Mouse (Mus musculus) neural tube, embryonic 14.5 days (tissue): ENCODE data around the gene Sptssb. TPM values are rescaled to one million over a fixed set of nuclear protein-coding genes. Genes with fewer than 3 reads are reported as not detected.
A peak's percentile ranks its signal among the peaks of the same experiment; 100 is the strongest.

Source experiments
- ATAC-seq: fragments of 200-750 bp; cut with Nextera tagmentation; 2 replicates; pipeline ENCODE4 v1.8.0; 2017; ENCODE audit warnings: low read depth, mild to moderate bottlenecking, moderate TSS enrichment, moderate library complexity
- H3K27ac ChIP-seq: fragments of 300-500 bp; sonication (generic); 2 replicates; pipeline ENCODE4 v1.5.1; 2014; ENCODE audit warnings: low read depth, mild to moderate bottlenecking, control low read depth, low read length, moderate library complexity, mixed read lengths
- H3K27me3 ChIP-seq: fragments of 300-500 bp; sonication (generic); 2 replicates; pipeline ENCODE4 v1.6.1; 2014; ENCODE audit warnings: low read length; ENCODE audit not compliant: control insufficient read depth, insufficient read depth
- H3K36me3 ChIP-seq: fragments of 300-500 bp; sonication (generic); 2 replicates; pipeline ENCODE4 v1.6.1; 2014; ENCODE audit warnings: low read length, mixed read lengths; ENCODE audit not compliant: control insufficient read depth, insufficient read depth
- H3K4me1 ChIP-seq: fragments of 300-500 bp; sonication (generic); 2 replicates; pipeline ENCODE4 v1.6.1; 2014; ENCODE audit warnings: low read length; ENCODE audit not compliant: control insufficient read depth, insufficient read depth
- H3K4me2 ChIP-seq: fragments of 300-500 bp; sonication (generic); 2 replicates; pipeline ENCODE4 v1.6.1; 2014; ENCODE audit warnings: mild to moderate bottlenecking, low read depth, low read length, control low read depth
- H3K4me3 ChIP-seq: fragments of 300-500 bp; sonication (generic); 2 replicates; pipeline ENCODE4 v1.5.1; 2014; ENCODE audit warnings: low read depth, low read length, control low read depth, mixed read lengths
- H3K9ac ChIP-seq: fragments of 300-500 bp; sonication (generic); replicated peaks from 2 replicates; pipeline ENCODE4 v1.6.1; 2014; ENCODE audit warnings: low read depth, mild to moderate bottlenecking, control low read depth, low read length, mixed read lengths
- H3K9me3 ChIP-seq: fragments of 300-500 bp; sonication (generic); 2 replicates; pipeline ENCODE4 v1.6.1; 2016; ENCODE audit warnings: low read length; ENCODE audit not compliant: control insufficient read depth
- WGBS: fragments of 180-500 bp; shearing (Covaris S2); extraction: QIAGEN DNeasy Blood & Tissue Kit; methylation state at CpG from one replicate; pipeline ENCODE4 v1.1.7; 2014; 5-methylcytosine and 5-hydroxymethylcytosine counted together
- polyA plus RNA-seq: library from polyadenylated mRNA; unstranded; fragments of >200 nt; fragmentation: Nextera tagmentation; extraction: Ambion mirVana; gene quantifications from 2 replicates; pipeline ENCODE4 v1.2.1, GENCODE M21; 2014

The Sptssb gene
- polyA plus RNA-seq, 1 experiment from 2014 or later, result 1.4 TPM

GRCm38 (mm10) chr3:69816547-69816946 is 43.2 kb downstream of the Sptssb start:
- Histone ChIP-seq H3K27me3 (no peaks in the 10 kb centered on the region), H3K9me3 (no peaks in the 10 kb centered on the region), H3K4me1 (no peaks in the 10 kb centered on the region), H3K36me3 (no peaks in the 10 kb centered on the region), H3K27ac (no peak overlapping the region), H3K4me2 (no peak overlapping the region), H3K9ac (no peak overlapping the region), H3K4me3 (no peak overlapping the region)
- no peak for ATAC-seq
- 88% methylated on average over 2 of the region's 2 CpGs for WGBS

- no peaks in the 10 kb centered on the region for H3K36me3 ChIP-seq
- no peaks in the 10 kb centered on the region for H3K9me3 ChIP-seq
- ATAC-seq, result no peak
- 71% methylated on average over 11 of the region's 11 CpGs for WGBS
- no peak overlapping the region for H3K4me3 ChIP-seq
- H3K27me3 ChIP-seq, result no peaks in the 10 kb centered on the region
- no peak overlapping the region for H3K4me2 ChIP-seq
- H3K9ac ChIP-seq, result no peak overlapping the region
- no peak overlapping the region for H3K27ac ChIP-seq
- H3K4me1 ChIP-seq, result no peaks in the 10 kb centered on the region
These were observed 46.6 kb downstream of the Sptssb start for GRCm38 (mm10) chr3:69813005-69813695.

- Histone ChIP-seq H3K4me2 (no peak overlapping the region), H3K9me3 (no peaks in the 10 kb centered on the region), H3K4me3 (no peak overlapping the region), H3K27me3 (no peaks in the 10 kb centered on the region), H3K27ac (no peak overlapping the region), H3K9ac (no peak overlapping the region), H3K4me1 (no peaks in the 10 kb centered on the region), H3K36me3 (no peaks in the 10 kb centered on the region)
- no peak for ATAC-seq
- 81% methylated on average over 2 of the region's 2 CpGs for WGBS
These were observed 47.3 kb downstream of the Sptssb start for GRCm38 (mm10) chr3:69812442-69812841.

GRCm38 (mm10) chr3:69808479-69808878 is 51.3 kb downstream of the Sptssb start:
- ATAC-seq, result no peak
- Histone ChIP-seq H3K4me1 (no peaks in the 10 kb centered on the region), H3K27me3 (no peaks in the 10 kb centered on the region), H3K9me3 (no peaks in the 10 kb centered on the region), H3K9ac (no peak overlapping the region), H3K36me3 (no peaks in the 10 kb centered on the region), H3K27ac (no peak overlapping the region), H3K4me3 (no peak overlapping the region), H3K4me2 (no peak overlapping the region)
- 87% methylated on average over 7 of the region's 7 CpGs for WGBS

GRCm38 (mm10) chr3:69803137-69803536 is 56.6 kb downstream of the Sptssb start:
- WGBS, result 93% methylated on average over 1 of the region's 1 CpGs
- H3K4me3 ChIP-seq, result no peak overlapping the region
- no peak overlapping the region for H3K9ac ChIP-seq
- no peak overlapping the region for H3K4me2 ChIP-seq
- no peaks in the 10 kb centered on the region for H3K27me3 ChIP-seq
- ATAC-seq, result no peak
- H3K9me3 ChIP-seq, result no peaks in the 10 kb centered on the region
- no peaks in the 10 kb centered on the region for H3K4me1 ChIP-seq
- H3K27ac ChIP-seq, result no peak overlapping the region
- H3K36me3 ChIP-seq, result no peaks in the 10 kb centered on the region

GRCm38 (mm10) chr3:69800829-69801384 is 58.8 kb downstream of the Sptssb start:
- Histone ChIP-seq H3K4me3 (no peak overlapping the region), H3K4me2 (no peak overlapping the region), H3K27me3 (no peaks in the 10 kb centered on the region), H3K9me3 (no peaks in the 10 kb centered on the region), H3K36me3 (no peaks in the 10 kb centered on the region), H3K27ac (no peak overlapping the region), H3K4me1 (no peaks in the 10 kb centered on the region), H3K9ac (no peak overlapping the region)
- WGBS, result 31% methylated on average over 7 of the region's 7 CpGs
- peak; percentile 84 for ATAC-seq

- Histone ChIP-seq H3K9me3 (no peaks in the 10 kb centered on the region), H3K4me3 (no peak overlapping the region), H3K27me3 (no peaks in the 10 kb centered on the region), H3K9ac (no peak overlapping the region), H3K4me2 (no peak overlapping the region), H3K36me3 (no peaks in the 10 kb centered on the region), H3K4me1 (no peaks in the 10 kb centered on the region), H3K27ac (no peak overlapping the region)
- ATAC-seq, result no peak
- 86% methylated on average over 1 of the region's 1 CpGs for WGBS
These were observed 60.6 kb downstream of the Sptssb start for GRCm38 (mm10) chr3:69799096-69799495.

GRCm38 (mm10) chr3:69797969-69798368 is 61.8 kb downstream of the Sptssb start:
- no peak overlapping the region for H3K4me3 ChIP-seq
- no peak overlapping the region for H3K9ac ChIP-seq
- H3K36me3 ChIP-seq, result no peaks in the 10 kb centered on the region
- H3K4me2 ChIP-seq, result no peak overlapping the region
- no peaks in the 10 kb centered on the region for H3K9me3 ChIP-seq
- no peaks in the 10 kb centered on the region for H3K4me1 ChIP-seq
- no peaks in the 10 kb centered on the region for H3K27me3 ChIP-seq
- no peak for ATAC-seq
- H3K27ac ChIP-seq, result no peak overlapping the region
- WGBS, result 85% methylated on average over 2 of the region's 2 CpGs

GRCm38 (mm10) chr3:69797533-69797932 is 62.2 kb downstream of the Sptssb start:
- ATAC-seq, result no peak
- no peak overlapping the region for H3K27ac ChIP-seq
- no peaks in the 10 kb centered on the region for H3K4me1 ChIP-seq
- no peaks in the 10 kb centered on the region for H3K9me3 ChIP-seq
- WGBS, result 78% methylated on average over 4 of the region's 4 CpGs
- no peak overlapping the region for H3K4me2 ChIP-seq
- no peak overlapping the region for H3K9ac ChIP-seq
- H3K36me3 ChIP-seq, result no peaks in the 10 kb centered on the region
- H3K27me3 ChIP-seq, result no peaks in the 10 kb centered on the region
- no peak overlapping the region for H3K4me3 ChIP-seq
